Mouse (Mus musculus): Measurements from ENCODE around the gene Tpi1. TPM values are rescaled to one million over a fixed set of nuclear protein-coding genes. Genes with fewer than 3 reads are reported as not detected.
A peak's percentile ranks its signal among the peaks of the same experiment; 100 is the strongest.

Gene Tpi1
- polyA plus RNA-seq, 1 experiment = not detected

DNA sequence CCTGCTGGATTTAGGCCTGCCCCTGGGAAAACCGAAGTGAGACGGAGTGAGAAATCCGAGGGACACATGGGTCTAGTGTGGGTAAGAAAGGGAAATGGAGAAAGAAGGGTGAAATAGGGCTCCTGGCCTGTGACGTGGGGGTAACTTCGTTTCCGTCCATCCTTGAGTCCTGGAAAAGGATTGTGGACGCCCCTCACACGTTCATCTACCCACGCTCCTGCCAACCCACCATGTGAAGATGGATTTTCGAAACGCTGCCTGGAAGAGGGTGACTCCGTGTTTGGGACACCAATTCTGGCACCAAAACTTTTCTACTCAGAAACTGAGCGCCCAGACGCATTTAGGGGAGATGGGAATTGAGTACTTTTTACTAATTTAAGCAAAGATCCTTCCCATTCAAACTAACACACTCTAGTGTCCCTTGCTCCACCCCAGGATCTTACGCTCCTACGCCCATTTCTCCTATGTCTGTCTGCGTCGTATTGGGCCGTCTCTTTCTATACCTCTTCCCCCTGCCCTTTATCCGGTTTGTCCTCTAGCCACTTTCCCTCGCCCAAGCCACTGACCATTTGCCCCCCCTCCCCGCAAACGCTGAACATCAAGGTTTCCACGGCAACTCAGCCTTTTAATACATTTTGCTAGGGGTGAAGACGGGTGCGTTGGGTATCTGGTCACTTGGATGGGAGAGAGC, 43.9 kb upstream of the Tpi1 start:
- Histone ChIP-seq H3K4me3 (ENCODE audit: insufficient read depth, low read depth, low read length) (peak overlapping the region; percentile 61), H3K4me1 (ENCODE audit: control insufficient read depth, insufficient read depth, low read length) (peaks cover 52% of the 10 kb centered on the region), H3K27ac (ENCODE audit: insufficient read depth, low read depth, low read length) (no peak overlapping the region)
- TF ChIP-seq POLR2A (IDR thresholded peaks at IDR 0.05; ENCODE audit: insufficient read depth, low read depth, low read length) (no peak), CTCF (IDR thresholded peaks at IDR 0.05; ENCODE audit: insufficient read depth, low read depth, low read length) (no peak)
- 16% methylated on average over 26 of the region's 26 CpGs for WGBS

GRCm38 (mm10) chr6:124856916-124857839, 43.1 kb upstream of the Tpi1 start, which contains the start of gene P3h3:
Gene P3h3 (minus strand): TSS chr6:124857752.
- H3K4me1 ChIP-seq (ENCODE audit: control insufficient read depth, insufficient read depth, low read length) = peaks cover 52% of the 10 kb centered on the region
- H3K4me3 ChIP-seq (ENCODE audit: insufficient read depth, low read depth, low read length) = peak within 1 kb of the TSS; percentile 61
- TF ChIP-seq POLR2A (IDR thresholded peaks at IDR 0.05; ENCODE audit: insufficient read depth, low read depth, low read length) (peak; percentile 62), CTCF (IDR thresholded peaks at IDR 0.05; ENCODE audit: insufficient read depth, low read depth, low read length) (peak; percentile 78)
- H3K27ac ChIP-seq (ENCODE audit: insufficient read depth, low read depth, low read length) = peak within 1 kb of the TSS; percentile 78
- under 1% methylated on average over 86 of the region's 86 CpGs for WGBS

GRCm38 (mm10) chr6:124856321-124856720, 42.2 kb upstream of the Tpi1 start:
- H3K27ac ChIP-seq (ENCODE audit: insufficient read depth, low read depth, low read length) = peak overlapping the region; percentile 78
- H3K4me3 ChIP-seq (ENCODE audit: insufficient read depth, low read depth, low read length) = peak overlapping the region; percentile 61
- TF ChIP-seq CTCF (IDR thresholded peaks at IDR 0.05; ENCODE audit: insufficient read depth, low read depth, low read length) (no peak), POLR2A (IDR thresholded peaks at IDR 0.05; ENCODE audit: insufficient read depth, low read depth, low read length) (no peak)
- WGBS = 8% methylated on average over 14 of the region's 14 CpGs
- H3K4me1 ChIP-seq (ENCODE audit: control insufficient read depth, insufficient read depth, low read length) = peaks cover 45% of the 10 kb centered on the region

DNA sequence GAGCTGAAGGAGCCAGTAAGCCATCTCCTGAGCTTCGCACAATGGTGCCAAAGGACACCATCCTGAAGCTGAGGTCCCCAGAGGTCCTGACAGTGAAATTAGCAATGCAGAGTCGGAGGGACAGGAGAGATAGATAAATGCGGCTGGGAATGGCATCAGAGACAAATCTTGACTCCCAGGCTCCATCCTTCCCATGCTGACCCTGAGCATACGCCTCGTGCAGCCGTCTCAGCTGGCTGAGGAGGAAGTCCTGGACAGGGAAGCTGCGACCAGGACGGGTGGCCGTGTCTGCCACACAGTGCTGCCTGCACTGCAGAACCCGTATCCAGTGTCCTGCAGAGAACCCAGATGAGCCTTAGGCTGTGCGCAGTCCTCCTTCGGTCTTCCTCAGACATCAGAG, 40.6 kb upstream of the Tpi1 start:
- Histone ChIP-seq H3K4me1 (ENCODE audit: control insufficient read depth, insufficient read depth, low read length) (peaks cover 30% of the 10 kb centered on the region), H3K4me3 (ENCODE audit: insufficient read depth, low read depth, low read length) (no peak overlapping the region), H3K27ac (ENCODE audit: insufficient read depth, low read depth, low read length) (no peak overlapping the region)
- TF ChIP-seq CTCF (IDR thresholded peaks at IDR 0.05; ENCODE audit: insufficient read depth, low read depth, low read length) = no peak
- TF ChIP-seq POLR2A (IDR thresholded peaks at IDR 0.05; ENCODE audit: insufficient read depth, low read depth, low read length) = no peak
- 77% methylated on average over 12 of the region's 12 CpGs for WGBS

DNA sequence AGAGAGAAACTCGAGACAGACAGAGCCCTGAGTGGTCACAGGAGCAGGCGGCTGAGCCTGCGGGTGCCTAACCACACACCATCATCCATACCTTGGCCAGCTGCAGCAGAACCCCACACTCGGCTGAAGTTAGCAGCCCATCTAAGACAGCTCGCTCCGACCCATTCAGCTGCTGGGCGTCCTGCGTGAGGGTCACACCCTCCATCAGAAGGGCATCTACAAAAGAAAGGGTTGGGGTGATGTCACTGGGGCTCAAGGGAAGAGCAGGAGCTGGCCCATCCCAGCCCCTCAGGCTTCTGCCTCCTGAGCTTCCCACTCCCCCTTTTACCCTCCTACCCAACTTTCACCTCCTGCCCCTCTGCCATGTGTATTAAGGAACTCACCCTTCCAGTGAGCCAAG, 36.4 kb upstream of the Tpi1 start:
- Histone ChIP-seq H3K27ac (ENCODE audit: insufficient read depth, low read depth, low read length) (no peak overlapping the region), H3K4me3 (ENCODE audit: insufficient read depth, low read depth, low read length) (no peak overlapping the region), H3K4me1 (ENCODE audit: control insufficient read depth, insufficient read depth, low read length) (0 out of 2 replicates have a peak, but pooled peaks cover 4% of the 10 kb centered on the region)
- no peak for TF ChIP-seq CTCF (IDR thresholded peaks at IDR 0.05; ENCODE audit: insufficient read depth, low read depth, low read length)
- no peak for TF ChIP-seq POLR2A (IDR thresholded peaks at IDR 0.05; ENCODE audit: insufficient read depth, low read depth, low read length)
- 79% methylated on average over 8 of the region's 8 CpGs for WGBS

DNA sequence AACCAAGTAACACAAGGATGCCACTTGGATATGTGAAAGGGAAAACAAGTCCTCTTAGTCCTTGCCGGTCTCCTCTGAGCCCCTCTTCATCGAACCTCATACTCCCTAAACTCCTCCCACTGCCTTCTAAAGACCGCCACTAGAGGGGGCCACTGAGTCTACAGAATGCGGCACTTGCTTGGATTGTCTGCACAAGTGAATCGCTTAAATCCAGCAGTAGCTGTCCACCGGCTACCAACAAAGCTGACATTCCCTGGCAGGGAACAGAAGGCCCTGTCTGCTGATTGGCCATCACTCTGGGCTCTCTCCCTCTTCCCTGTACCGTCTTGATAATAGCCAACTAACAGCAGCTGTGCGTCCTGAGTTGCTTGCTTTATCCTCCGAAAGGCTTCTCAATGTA, 33.2 kb upstream of the Tpi1 start:
- no peak overlapping the region for H3K27ac ChIP-seq (ENCODE audit: insufficient read depth, low read depth, low read length)
- no peaks in the 10 kb centered on the region for H3K4me1 ChIP-seq (ENCODE audit: control insufficient read depth, insufficient read depth, low read length)
- peak; percentile 23; the same call in 1 of the 2 replicates for TF ChIP-seq CTCF (IDR thresholded peaks at IDR 0.05; ENCODE audit: insufficient read depth, low read depth, low read length)
- TF ChIP-seq POLR2A (IDR thresholded peaks at IDR 0.05; ENCODE audit: insufficient read depth, low read depth, low read length) = no peak
- no peak overlapping the region for H3K4me3 ChIP-seq (ENCODE audit: insufficient read depth, low read depth, low read length)
- WGBS = 10% methylated on average over 9 of the region's 9 CpGs

DNA sequence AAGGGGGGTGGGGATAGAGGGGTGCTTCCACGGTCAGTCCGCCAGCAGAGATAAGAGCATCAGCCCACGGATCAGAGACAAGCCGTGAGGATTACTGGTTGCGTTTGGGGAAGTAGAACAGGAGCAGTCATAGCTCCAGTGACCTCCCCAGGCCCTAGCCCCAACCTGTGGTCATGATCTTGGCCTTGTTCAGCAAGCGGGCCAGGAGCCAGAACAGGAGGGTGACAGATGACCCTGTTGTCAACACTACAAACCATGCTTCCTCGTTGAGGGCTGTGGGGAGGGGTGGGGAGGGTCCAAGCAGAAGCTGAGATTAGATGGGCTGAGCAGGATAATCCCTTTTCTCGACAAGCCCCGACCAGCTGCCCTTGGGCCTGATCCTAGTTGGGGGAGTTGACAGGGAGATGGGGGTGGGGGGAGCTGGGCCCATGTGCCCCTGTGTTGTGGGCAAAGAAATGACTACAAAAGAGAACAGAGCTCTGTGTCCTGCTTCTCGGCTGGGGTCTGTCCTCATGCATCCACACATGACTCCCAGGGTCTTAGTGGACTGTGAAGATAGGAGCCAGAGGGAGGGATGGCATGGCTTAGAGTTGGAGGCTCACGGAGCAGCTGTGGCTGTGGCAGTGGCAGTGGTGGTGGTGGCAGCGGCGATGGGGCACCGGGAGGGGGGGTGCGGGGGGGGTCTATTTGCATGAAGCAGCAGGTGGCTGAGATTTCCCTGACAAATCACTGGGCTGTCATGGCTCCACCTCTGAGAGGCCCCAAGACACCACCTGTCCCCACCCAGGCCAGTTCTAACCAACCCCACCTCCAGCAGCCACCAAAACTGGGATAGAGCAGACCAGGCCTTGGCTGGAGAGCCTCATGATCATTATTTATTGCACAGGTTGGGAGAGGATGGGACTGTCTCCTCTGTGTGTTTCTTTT, 26.4 kb upstream of the Tpi1 start, which contains the start of gene Gnb3:
Gnb3 (minus strand) TSS at position 35 of the 927 bp plus-strand sequence.
- no peak within 1 kb of the TSS for H3K4me3 ChIP-seq (ENCODE audit: insufficient read depth, low read depth, low read length)
- no peak within 1 kb of the TSS for H3K27ac ChIP-seq (ENCODE audit: insufficient read depth, low read depth, low read length)
- TF ChIP-seq POLR2A (IDR thresholded peaks at IDR 0.05; ENCODE audit: insufficient read depth, low read depth, low read length) (no peak), CTCF (IDR thresholded peaks at IDR 0.05; ENCODE audit: insufficient read depth, low read depth, low read length) (no peak)
- 42% methylated on average over 15 of the region's 15 CpGs for WGBS
- no peaks in the 10 kb centered on the region for H3K4me1 ChIP-seq (ENCODE audit: control insufficient read depth, insufficient read depth, low read length)

- TF ChIP-seq POLR2A (IDR thresholded peaks at IDR 0.05; ENCODE audit: insufficient read depth, low read depth, low read length) (no peak), CTCF (IDR thresholded peaks at IDR 0.05; ENCODE audit: insufficient read depth, low read depth, low read length) (no peak)
- no peak overlapping the region for H3K4me3 ChIP-seq (ENCODE audit: insufficient read depth, low read depth, low read length)
- no peak overlapping the region for H3K27ac ChIP-seq (ENCODE audit: insufficient read depth, low read depth, low read length)
- H3K4me1 ChIP-seq (ENCODE audit: control insufficient read depth, insufficient read depth, low read length) = no peaks in the 10 kb centered on the region
- 27% methylated on average over 8 of the region's 8 CpGs for WGBS
Measured at GRCm38 (mm10) chr6:124839805-124840204, 25.7 kb upstream of the Tpi1 start.

All from olfactory bulb, adult 2 months (tissue).